Mouse (Mus musculus): ENCODE results near the gene Col4a4. TPM values are rescaled to one million over a fixed set of nuclear protein-coding genes. Genes with fewer than 3 reads are reported as not detected.

Col4a4 gene
- polyA plus RNA-seq, 1 experiment from 2014 or later: 0.31 TPM

DNA sequence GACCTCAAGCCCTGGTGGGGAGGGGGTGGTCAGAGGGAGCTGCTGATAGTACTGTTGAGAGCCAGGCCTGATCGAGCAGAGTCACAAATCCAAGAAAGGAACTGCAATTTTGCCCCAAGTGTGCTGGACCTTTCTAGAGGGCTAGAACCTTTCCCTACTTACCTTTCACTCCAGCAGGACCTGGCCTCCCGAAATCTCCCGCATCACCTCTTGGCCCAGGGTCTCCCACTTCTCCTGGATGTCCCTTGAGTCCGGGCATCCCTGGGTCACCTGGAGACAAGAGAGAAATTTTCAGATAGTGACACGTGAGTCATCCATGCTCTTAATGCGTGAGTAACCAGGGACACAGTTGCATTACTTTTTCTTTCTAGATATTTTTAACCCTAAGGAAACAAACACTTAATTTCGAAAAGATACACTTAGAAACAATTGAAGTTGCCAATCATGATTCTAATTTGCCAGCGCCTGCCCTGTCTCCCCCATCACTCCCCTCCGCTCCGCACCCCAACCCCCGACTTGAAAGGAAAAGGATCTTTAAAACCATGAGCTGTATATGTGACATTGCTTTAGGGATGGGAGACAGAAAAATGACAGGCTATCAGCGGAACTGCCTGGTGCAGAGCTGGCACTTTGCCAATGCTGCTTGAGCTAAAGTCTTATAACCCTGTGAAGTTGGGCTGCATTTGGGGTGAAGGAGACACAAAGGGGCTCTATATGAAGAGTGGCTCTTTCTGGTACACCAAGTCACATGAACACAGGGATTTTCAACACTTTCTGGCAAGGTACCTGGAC, 106.8 kb downstream of the Col4a4 start:
- H3K4me1 ChIP-seq (ENCODE audit: control insufficient read depth, insufficient read depth, low read length): no peaks in the 10 kb centered on the region
- no peak for ATAC-seq (replicated peaks; ENCODE audit: insufficient number of reproducible peaks, low FRiP score, low TSS enrichment)
- H3K9me3 ChIP-seq (replicated peaks; ENCODE audit: control insufficient read depth, low read length): no peaks in the 10 kb centered on the region
- WGBS (ENCODE audit: insufficient replicate concordance): 77% methylated on average over 12 of the region's 12 CpGs
- H3K4me3 ChIP-seq (ENCODE audit: low read depth, low read length): no peak overlapping the region
- H3K27ac ChIP-seq (ENCODE audit: low read depth, low read length): no peak overlapping the region
- H3K36me3 ChIP-seq (ENCODE audit: control insufficient read depth, insufficient read depth, low read length): no peaks in the 10 kb centered on the region
- H3K4me2 ChIP-seq: no peak overlapping the region
- H3K9ac ChIP-seq (ENCODE audit: low read depth, low read length): no peak overlapping the region
- no peaks in the 10 kb centered on the region for H3K27me3 ChIP-seq (ENCODE audit: control insufficient read depth, insufficient read depth, low read length)

DNA sequence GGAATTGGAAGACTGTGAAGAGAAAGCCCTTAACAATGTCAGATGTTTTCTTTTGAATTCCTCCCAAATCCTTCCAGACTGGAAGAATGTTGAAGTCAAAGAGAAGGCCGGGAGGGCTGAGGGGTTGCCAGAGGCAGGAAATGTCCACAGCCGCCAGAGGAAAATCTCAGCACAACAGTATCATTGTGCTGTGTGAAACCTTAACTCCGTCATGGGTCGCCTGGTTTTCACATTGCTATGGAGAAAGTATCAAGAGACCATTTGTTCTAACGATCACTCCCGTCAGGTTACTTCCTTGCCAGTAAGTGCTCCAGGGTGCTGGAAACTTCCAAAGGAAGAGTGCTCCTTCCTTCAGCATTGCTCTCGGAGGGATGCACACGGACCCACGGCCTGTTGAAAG, 109.9 kb downstream of the Col4a4 start:
- Histone ChIP-seq H3K9me3 (replicated peaks; ENCODE audit: control insufficient read depth, low read length) (no peaks in the 10 kb centered on the region), H3K4me3 (ENCODE audit: low read depth, low read length) (no peak overlapping the region), H3K4me2 (no peak overlapping the region), H3K27me3 (ENCODE audit: control insufficient read depth, insufficient read depth, low read length) (no peaks in the 10 kb centered on the region), H3K4me1 (ENCODE audit: control insufficient read depth, insufficient read depth, low read length) (no peaks in the 10 kb centered on the region), H3K9ac (ENCODE audit: low read depth, low read length) (no peak overlapping the region), H3K36me3 (ENCODE audit: control insufficient read depth, insufficient read depth, low read length) (no peaks in the 10 kb centered on the region), H3K27ac (ENCODE audit: low read depth, low read length) (0 out of 2 replicates have a peak overlapping the region, but pooled peaks have one; percentile 17)
- WGBS (ENCODE audit: insufficient replicate concordance): 35% methylated on average over 9 of the region's 9 CpGs
- ATAC-seq (replicated peaks; ENCODE audit: insufficient number of reproducible peaks, low FRiP score, low TSS enrichment): no peak

DNA sequence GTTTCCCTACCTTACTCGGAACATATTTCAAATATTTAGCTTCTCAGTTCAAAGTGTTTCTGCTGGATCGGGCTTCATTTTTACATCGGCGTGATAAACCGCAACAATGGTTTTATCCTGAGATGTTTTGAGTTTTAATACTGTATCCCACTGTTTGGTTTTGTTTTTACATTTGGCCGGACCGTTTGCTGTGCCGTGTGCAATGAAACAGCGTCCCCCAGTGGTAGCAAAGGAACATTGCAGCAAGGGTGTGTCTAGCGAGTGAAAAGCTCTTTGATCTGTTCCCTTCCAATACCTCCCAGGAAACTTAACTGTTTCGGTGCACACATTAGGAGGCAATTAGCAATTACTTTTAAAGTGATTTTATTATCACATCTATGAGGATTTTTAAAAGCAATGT, 110.4 kb downstream of the Col4a4 start:
- no peaks in the 10 kb centered on the region for H3K27me3 ChIP-seq (ENCODE audit: control insufficient read depth, insufficient read depth, low read length)
- no peaks in the 10 kb centered on the region for H3K9me3 ChIP-seq (replicated peaks; ENCODE audit: control insufficient read depth, low read length)
- no peak overlapping the region for H3K9ac ChIP-seq (ENCODE audit: low read depth, low read length)
- H3K27ac ChIP-seq (ENCODE audit: low read depth, low read length): no peak overlapping the region
- H3K4me3 ChIP-seq (ENCODE audit: low read depth, low read length): no peak overlapping the region
- no peaks in the 10 kb centered on the region for H3K4me1 ChIP-seq (ENCODE audit: control insufficient read depth, insufficient read depth, low read length)
- no peak for ATAC-seq (replicated peaks; ENCODE audit: insufficient number of reproducible peaks, low FRiP score, low TSS enrichment)
- no peaks in the 10 kb centered on the region for H3K36me3 ChIP-seq (ENCODE audit: control insufficient read depth, insufficient read depth, low read length)
- H3K4me2 ChIP-seq: no peak overlapping the region
- WGBS (ENCODE audit: insufficient replicate concordance): 44% methylated on average over 11 of the region's 11 CpGs

DNA sequence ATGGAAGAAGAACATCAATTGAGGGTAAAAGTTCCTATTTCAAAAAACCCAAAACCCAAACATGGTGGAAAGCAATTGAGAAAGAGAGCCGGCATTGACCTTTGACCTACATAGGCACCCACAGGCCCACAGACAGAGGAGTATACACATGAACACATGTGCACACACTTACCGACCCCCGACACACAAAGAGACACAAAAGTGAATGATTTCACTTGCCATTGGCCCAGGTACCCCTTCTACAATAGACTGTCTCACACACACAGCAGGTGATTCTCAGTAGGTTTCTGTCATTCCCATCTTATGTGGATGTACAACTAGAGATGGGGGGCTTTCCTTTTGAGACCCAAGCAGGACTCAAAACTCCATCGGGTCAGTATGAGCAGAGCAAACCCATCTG, 110.8 kb downstream of the Col4a4 start:
- Histone ChIP-seq H3K27me3 (ENCODE audit: control insufficient read depth, insufficient read depth, low read length) (no peaks in the 10 kb centered on the region), H3K9me3 (replicated peaks; ENCODE audit: control insufficient read depth, low read length) (no peaks in the 10 kb centered on the region), H3K4me2 (no peak overlapping the region), H3K9ac (ENCODE audit: low read depth, low read length) (no peak overlapping the region), H3K4me3 (ENCODE audit: low read depth, low read length) (no peak overlapping the region), H3K36me3 (ENCODE audit: control insufficient read depth, insufficient read depth, low read length) (no peaks in the 10 kb centered on the region), H3K4me1 (ENCODE audit: control insufficient read depth, insufficient read depth, low read length) (no peaks in the 10 kb centered on the region), H3K27ac (ENCODE audit: low read depth, low read length) (no peak overlapping the region)
- WGBS (ENCODE audit: insufficient replicate concordance): 77% methylated on average over 4 of the region's 4 CpGs
- ATAC-seq (replicated peaks; ENCODE audit: insufficient number of reproducible peaks, low FRiP score, low TSS enrichment): no peak

DNA sequence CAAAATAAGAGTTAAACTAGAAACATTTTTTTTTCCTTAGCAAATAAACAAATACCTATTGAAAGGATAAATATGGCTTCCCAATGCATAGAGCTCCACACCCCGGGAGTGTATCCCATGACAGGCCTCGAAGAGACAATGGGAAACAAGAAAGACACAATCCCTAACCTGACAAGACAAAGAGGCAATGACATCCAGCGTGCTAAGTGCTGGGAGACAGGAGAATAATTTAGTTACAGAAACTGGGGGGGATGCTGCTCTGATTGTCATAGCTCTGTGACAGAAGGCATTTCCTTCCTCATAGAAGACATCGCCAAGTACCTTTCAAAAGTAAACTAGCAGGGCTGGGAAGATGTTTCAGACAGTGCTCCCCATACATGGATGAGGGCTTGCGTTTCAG, 111.4 kb downstream of the Col4a4 start:
- Histone ChIP-seq H3K36me3 (ENCODE audit: control insufficient read depth, insufficient read depth, low read length) (no peaks in the 10 kb centered on the region), H3K4me1 (ENCODE audit: control insufficient read depth, insufficient read depth, low read length) (no peaks in the 10 kb centered on the region), H3K9ac (ENCODE audit: low read depth, low read length) (no peak overlapping the region), H3K4me3 (ENCODE audit: low read depth, low read length) (no peak overlapping the region), H3K9me3 (replicated peaks; ENCODE audit: control insufficient read depth, low read length) (no peaks in the 10 kb centered on the region), H3K27me3 (ENCODE audit: control insufficient read depth, insufficient read depth, low read length) (no peaks in the 10 kb centered on the region), H3K4me2 (no peak overlapping the region), H3K27ac (ENCODE audit: low read depth, low read length) (no peak overlapping the region)
- 86% methylated on average over 5 of the region's 5 CpGs for WGBS (ENCODE audit: insufficient replicate concordance)
- ATAC-seq (replicated peaks; ENCODE audit: insufficient number of reproducible peaks, low FRiP score, low TSS enrichment): no peak

DNA sequence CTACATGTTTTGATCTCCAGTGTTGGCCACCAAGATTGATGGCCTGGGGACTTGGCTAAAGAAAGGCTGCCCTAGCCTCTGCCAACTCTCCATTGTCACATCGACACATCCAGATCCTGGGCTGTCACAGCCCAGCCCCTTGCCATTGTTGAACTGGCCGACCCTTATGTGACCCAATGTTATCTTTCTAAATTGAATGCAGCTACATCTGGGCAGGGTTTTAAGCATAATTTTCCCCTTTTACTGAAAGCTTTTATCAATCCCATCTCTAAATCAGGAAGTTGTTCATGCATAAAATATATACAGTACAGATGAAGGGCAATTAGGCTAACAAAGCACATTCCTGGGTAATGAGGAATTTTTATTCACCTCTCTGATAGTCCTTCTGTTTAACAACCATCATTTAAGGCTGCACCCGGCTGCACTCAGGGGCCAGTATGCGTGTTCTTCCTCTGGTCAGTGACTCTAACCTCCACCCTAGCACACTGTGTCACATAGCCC, 112.1 kb downstream of the Col4a4 start:
- H3K36me3 ChIP-seq (ENCODE audit: control insufficient read depth, insufficient read depth, low read length): no peaks in the 10 kb centered on the region
- no peaks in the 10 kb centered on the region for H3K4me1 ChIP-seq (ENCODE audit: control insufficient read depth, insufficient read depth, low read length)
- 45% methylated on average over 4 of the region's 4 CpGs for WGBS (ENCODE audit: insufficient replicate concordance)
- H3K9me3 ChIP-seq (replicated peaks; ENCODE audit: control insufficient read depth, low read length): no peaks in the 10 kb centered on the region
- H3K9ac ChIP-seq (ENCODE audit: low read depth, low read length): no peak overlapping the region
- H3K4me2 ChIP-seq: no peak overlapping the region
- ATAC-seq (replicated peaks; ENCODE audit: insufficient number of reproducible peaks, low FRiP score, low TSS enrichment): no peak
- H3K27me3 ChIP-seq (ENCODE audit: control insufficient read depth, insufficient read depth, low read length): no peaks in the 10 kb centered on the region
- H3K27ac ChIP-seq (ENCODE audit: low read depth, low read length): no peak overlapping the region
- no peak overlapping the region for H3K4me3 ChIP-seq (ENCODE audit: low read depth, low read length)

DNA sequence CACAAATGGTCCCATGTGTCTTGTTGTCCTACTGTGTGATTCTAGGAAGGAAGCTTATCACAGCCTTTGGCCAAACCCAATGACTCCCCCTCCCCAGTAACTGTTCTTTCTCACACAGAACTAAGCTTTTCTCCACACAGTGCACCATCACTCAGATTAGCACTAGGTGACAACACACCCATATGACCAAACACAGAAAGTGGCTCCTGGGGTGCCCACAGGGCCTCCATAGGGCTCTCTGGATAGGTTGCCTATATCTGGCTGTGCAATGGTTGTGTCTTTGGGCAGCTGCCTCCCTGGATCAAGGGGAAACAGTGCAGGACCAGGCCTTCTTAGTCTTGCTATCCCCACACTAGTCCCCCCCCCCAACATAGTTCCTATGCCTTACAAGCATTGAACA, 113.2 kb downstream of the Col4a4 start:
- Histone ChIP-seq H3K4me2 (no peak overlapping the region), H3K4me1 (ENCODE audit: control insufficient read depth, insufficient read depth, low read length) (no peaks in the 10 kb centered on the region), H3K9ac (ENCODE audit: low read depth, low read length) (no peak overlapping the region), H3K9me3 (replicated peaks; ENCODE audit: control insufficient read depth, low read length) (no peaks in the 10 kb centered on the region), H3K4me3 (ENCODE audit: low read depth, low read length) (no peak overlapping the region), H3K36me3 (ENCODE audit: control insufficient read depth, insufficient read depth, low read length) (no peaks in the 10 kb centered on the region), H3K27ac (ENCODE audit: low read depth, low read length) (no peak overlapping the region), H3K27me3 (ENCODE audit: control insufficient read depth, insufficient read depth, low read length) (no peaks in the 10 kb centered on the region)
- no peak for ATAC-seq (replicated peaks; ENCODE audit: insufficient number of reproducible peaks, low FRiP score, low TSS enrichment)

DNA sequence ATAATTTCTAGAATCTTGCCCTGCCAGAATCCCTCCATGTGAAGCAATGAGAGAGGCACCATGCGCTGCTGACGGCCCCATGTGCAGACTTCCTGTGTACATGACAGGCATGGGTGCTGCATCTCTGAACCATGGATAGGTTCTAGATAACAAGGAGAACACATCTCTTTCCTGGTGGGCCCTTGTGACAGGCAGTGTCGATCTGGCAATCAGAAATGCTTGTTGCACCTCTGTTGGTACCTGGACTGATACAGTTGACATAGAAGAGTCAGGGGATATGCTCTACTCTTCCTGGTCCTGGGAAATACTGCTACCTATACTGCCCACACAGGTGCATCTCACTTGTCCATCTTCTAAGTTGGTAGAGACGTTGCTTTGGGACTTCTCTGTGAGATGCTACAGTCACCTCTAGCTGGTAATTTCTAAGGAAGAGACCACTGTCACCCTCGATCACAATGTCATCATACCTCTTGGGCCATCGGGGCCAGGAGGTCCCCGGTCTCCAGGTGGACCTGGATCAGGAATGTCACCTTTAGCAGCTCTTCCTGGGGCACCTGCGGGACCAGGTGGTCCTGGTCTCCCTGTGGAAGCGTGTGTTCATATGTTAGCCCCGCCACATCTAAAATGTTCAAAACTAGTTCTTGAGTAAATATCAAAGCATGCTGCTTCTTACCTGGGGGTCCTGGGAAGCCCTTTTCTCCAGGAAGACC, 116.0 kb downstream of the Col4a4 start:
- H3K4me1 ChIP-seq (ENCODE audit: control insufficient read depth, insufficient read depth, low read length): no peaks in the 10 kb centered on the region
- H3K36me3 ChIP-seq (ENCODE audit: control insufficient read depth, insufficient read depth, low read length): no peaks in the 10 kb centered on the region
- no peak overlapping the region for H3K4me2 ChIP-seq
- H3K27ac ChIP-seq (ENCODE audit: low read depth, low read length): no peak overlapping the region
- WGBS (ENCODE audit: insufficient replicate concordance): 83% methylated on average over 10 of the region's 10 CpGs
- no peak overlapping the region for H3K9ac ChIP-seq (ENCODE audit: low read depth, low read length)
- no peak overlapping the region for H3K4me3 ChIP-seq (ENCODE audit: low read depth, low read length)
- no peaks in the 10 kb centered on the region for H3K27me3 ChIP-seq (ENCODE audit: control insufficient read depth, insufficient read depth, low read length)
- ATAC-seq (replicated peaks; ENCODE audit: insufficient number of reproducible peaks, low FRiP score, low TSS enrichment): no peak
- H3K9me3 ChIP-seq (replicated peaks; ENCODE audit: control insufficient read depth, low read length): no peaks in the 10 kb centered on the region
